Mouse (Mus musculus) kidney, postnatal 25 days (tissue): ENCODE results near the gene Zfp185.

Experiments
- DNase-seq, 2 experiments: peaks; one replicate each; pipeline ENCODE4 v3.0.0; 2021; ENCODE audit warnings: mixed read lengths in 2 of 2

Gene Zfp185

DNA sequence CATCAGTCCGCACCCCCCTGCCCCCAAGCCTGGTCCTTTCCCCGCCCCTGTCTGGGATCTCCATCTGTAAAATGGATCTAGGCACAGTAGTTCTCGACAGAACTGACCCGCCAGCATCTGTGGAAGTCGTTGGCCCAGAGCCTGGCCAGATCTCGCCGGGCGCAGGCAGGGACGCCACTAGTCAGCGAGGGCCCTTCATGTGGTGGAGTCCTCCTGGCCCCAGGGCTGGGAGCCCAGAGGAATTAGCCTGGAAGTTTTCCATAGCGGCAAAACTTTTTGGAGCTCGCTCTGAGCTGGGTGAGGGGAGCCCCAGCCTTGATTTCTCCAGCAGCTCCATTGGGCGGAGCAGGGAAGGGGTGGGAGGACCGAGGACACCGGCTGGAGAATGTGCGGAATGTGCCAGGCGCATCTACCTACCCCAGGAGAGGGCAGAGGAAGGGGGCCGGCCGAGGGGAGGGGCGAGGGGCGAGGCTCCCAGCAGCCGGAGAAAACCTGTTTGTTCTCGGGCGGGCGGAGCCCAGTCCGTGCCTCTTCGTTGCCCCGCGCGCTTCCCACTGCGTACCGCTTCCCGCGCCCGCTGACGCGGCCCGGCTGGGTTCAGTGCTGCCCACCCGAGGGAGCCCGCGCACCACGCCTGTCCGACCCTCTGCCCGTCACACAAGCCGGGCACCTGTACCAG, at the start of gene Zfp185:
Gene Zfp185 (plus strand): TSS at position 499 of the 679 bp plus-strand sequence.
- DNase-seq: peak; percentile 73 to 89

DNA sequence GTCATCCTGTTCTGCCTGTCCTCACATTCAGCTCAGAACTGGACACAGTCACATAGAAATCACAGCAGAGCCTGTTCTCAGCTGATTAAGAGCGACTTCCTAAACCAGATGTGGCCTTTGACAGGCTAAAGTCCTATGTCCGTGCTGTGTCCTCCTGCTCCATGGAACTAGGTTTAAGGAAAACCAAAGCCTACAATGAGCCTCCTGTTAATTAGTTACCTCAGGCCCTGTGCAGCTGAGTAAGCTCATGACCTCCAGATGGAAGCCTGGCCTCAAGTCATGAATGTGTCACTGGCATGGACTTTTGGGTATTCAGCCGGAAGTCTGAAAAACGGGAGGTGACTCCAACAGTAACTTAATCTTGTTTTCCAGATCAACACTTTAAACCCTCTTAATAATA, 33.7 kb upstream of the Zfp185 start:
- DNase-seq: peak; percentile 35 to 74

DNA sequence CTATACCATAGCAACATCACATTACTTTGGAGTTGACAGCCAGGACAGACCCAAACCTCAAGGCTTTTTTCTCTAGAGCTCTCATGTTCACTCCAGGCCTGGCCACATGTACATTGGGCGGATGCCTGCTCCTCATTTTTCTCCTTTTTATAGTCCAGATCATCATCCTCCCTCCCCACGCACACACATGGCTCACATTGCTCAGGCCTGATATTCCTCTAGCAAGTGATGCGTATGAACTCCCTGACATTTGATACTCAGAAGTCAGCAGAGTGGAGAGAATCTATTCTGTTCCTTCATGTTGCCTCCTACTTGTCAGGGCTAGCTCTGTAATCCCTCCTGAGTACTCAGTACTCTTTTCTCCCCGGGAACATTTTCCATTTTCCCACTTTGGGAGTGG, 30.7 kb upstream of the Zfp185 start:
- no peak for DNase-seq

DNA sequence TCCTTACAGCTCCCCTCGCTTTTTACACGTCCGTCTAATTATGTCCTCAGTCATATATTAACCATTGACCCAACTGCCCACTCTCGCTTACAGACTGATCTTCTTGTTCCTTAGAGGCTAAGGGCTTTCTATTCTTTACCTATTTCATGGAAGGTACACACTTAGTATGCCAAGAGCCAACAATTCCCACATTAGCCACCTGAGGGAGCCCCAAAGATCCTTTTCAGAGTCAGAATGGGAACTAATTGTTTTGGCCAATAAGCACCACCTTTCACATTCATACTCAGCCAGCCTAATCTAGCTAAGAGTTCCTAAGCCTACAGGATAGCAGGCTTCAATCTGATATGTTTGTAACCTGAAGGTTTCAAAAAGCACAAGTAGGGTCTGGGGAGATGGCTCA, 26.7 kb upstream of the Zfp185 start:
- peak in 1 of 2 experiments; percentile 56 for DNase-seq

DNA sequence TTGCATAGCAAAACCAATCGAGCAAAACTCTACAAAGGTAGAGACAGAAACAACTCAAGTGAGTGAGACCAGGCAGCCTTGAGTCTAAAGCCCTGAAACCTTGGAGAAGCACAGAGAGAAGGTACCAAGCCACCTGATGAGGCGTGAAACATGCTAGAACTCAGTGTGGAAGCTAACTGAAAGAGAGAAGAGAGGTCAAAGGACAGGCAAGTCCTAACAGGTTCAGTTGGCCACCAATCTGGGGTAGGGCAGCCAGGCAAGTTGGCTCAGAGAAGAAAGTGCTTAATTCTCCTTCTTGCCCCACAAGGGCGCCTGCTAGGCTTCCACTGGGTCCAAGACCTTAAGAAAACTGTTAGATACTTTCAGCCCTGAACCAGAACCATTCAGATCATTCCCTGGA, 25.6 kb upstream of the Zfp185 start:
- DNase-seq: no peak

DNA sequence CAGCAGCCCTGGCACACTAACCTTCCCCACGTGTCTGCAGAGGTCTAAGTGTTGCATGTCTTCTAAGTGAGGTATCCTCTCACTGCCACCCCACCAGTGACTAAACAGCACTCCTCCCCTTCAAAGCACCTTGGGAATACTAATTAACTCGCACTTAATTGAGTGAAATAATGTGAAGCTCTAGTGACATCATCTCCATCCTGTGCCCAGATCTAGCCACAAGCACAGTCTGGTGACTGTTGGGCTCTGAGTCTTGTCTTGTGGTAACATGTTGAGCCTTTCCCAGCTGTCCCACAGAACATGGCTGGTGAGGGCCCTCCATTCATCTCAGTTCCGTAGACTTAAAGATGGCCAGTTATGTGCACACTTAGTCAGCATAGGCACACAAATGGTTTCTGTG, 24.4 kb upstream of the Zfp185 start:
- DNase-seq: no peak

- DNase-seq: no peak
These were observed 4.3 kb upstream of the Zfp185 start for GRCm38 (mm10) chrX:72982831-72983230.

- DNase-seq: no peak
These were observed 1.5 kb upstream of the Zfp185 start for GRCm38 (mm10) chrX:72985607-72986006.

DNA sequence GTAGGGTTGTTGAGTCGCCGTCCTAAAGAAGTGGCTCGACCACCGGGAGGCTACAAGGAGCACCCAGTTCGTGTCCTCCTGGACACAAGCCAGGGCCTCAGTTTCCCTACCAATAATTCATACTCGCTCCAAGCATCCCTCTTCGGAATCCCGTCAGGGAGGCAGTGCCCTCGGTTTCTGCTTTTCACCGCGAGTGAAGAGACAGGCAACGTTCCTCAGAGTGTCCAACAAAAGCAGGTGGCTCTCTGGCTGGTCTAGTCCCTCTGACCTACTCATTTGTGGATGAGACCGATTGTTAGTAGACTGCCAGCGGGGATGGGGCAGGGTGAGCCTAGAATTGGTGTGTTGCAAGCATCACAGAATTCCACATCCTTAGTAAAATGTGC, 374 bp downstream of the Zfp185 start:
- no peak for DNase-seq

DNA sequence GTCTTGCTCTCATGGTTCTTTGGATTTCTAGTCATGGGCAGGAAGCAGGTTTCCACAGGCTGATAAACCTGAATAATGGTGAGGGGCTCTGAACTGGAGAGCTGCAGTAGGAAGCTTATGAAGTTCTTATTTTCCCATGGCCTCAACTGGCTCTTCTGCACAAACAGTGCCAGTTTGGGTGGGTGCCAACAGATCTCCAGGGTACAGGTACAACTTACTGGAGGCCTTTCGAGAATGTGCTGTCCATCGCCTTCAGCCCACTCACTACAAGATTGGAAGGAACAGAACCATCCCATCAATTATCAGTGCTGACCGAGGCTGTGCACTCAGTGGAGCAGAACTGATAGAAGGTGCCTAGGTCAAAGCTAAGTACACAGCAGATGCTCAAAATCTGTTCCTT, 1.3 kb downstream of the Zfp185 start:
- DNase-seq: peak; percentile 30 to 44

DNA sequence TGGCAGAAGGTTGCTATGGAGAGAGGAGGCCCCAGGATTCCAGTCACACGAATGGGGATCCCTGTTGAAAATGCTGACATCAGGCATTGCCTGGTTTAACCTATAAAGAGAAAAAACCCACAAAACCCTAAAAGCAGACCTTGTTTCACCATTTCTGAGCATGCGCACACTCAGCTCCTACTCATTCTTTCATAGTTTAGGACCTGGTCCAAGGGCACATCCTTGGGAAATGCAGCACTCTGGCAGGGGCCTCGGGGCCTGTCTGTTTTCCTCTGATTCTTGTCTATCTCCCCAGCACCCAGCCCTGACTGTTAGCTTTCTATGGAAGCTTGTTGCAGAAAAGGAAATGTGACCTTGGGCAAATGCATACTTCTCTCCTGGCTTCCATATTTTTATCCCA, 3.4 kb downstream of the Zfp185 start:
- no peak for DNase-seq

GRCm38 (mm10) chrX:72992291-72992919, 5.3 kb downstream of the Zfp185 start:
- no peak for DNase-seq

DNA sequence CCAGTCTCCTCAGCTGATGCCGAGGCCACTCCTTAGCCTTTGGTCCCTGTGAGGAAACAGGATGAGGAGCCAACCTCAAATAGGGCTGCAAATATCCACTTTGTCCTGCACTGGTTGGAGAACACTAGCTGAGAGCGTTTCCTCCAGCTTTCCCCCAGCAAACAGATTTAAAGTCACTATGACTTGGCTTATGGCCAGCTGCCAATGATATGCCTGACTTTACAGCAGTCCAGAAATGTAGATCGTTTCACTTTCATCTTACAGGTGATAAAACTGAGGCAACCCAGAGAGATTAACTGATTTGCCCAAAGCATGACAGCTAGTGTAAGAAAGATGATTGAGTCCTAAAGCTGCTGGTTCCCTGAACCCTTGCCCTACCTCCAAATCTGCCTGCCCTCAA, 8.4 kb downstream of the Zfp185 start:
- peak in 1 of 2 experiments; percentile 5 for DNase-seq

- DNase-seq: no peak
These were observed 16.0 kb downstream of the Zfp185 start for GRCm38 (mm10) chrX:73003110-73003509.

GRCm38 (mm10) chrX:73005678-73006077, 18.5 kb downstream of the Zfp185 start:
- DNase-seq: no peak

- DNase-seq: peak; percentile 91 to 95
These were observed 20.7 kb downstream of the Zfp185 start for GRCm38 (mm10) chrX:73007597-73008479.

DNA sequence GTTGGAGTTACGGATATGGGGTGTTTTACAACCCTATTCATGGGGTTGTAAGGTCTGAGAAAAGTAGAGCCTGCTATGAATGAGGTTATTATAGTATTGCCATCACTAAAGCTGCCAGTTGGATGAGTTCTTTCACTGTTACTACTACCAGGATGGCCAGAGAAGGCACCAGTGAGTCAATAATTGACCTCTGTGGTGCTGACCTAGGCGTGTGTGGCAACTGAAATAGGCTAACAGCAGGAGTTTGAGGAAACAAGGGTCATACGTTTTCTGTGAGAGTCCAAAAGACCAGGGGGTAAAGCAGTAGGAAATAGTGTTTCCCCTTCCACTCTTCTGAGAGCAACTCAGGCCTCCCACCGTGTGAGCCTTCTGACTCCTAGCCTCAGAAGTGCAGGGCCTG, 25.7 kb downstream of the Zfp185 start:
- DNase-seq: no peak

- DNase-seq: no peak
These were observed 49.9 kb downstream of the Zfp185 start, which contains the start of gene Pnma5 for GRCm38 (mm10) chrX:73037003-73037402. Pnma5 (minus strand) TSS chrX:73037103.

- DNase-seq: no peak
These were observed 51.7 kb downstream of the Zfp185 start for GRCm38 (mm10) chrX:73038831-73039230.

DNA sequence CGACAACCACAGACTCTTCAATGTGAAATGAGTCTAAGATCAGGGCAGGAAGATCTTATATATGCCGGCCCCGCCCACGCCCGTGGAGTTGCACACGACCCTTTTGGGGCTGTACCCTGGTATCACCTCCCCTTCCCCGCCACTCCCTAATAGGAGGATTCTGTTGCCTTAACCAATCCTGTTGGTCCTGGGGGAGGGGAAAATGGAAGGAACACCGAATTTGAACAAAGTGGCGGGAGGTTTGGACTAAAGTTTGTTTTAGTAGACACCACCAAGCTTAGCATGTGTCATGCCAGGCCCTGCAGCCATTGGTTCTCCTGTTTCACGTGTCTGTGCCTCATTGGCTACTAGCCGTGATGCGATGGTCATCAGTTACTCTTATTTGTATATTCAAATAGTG, 52.5 kb downstream of the Zfp185 start:
- no peak for DNase-seq

DNA sequence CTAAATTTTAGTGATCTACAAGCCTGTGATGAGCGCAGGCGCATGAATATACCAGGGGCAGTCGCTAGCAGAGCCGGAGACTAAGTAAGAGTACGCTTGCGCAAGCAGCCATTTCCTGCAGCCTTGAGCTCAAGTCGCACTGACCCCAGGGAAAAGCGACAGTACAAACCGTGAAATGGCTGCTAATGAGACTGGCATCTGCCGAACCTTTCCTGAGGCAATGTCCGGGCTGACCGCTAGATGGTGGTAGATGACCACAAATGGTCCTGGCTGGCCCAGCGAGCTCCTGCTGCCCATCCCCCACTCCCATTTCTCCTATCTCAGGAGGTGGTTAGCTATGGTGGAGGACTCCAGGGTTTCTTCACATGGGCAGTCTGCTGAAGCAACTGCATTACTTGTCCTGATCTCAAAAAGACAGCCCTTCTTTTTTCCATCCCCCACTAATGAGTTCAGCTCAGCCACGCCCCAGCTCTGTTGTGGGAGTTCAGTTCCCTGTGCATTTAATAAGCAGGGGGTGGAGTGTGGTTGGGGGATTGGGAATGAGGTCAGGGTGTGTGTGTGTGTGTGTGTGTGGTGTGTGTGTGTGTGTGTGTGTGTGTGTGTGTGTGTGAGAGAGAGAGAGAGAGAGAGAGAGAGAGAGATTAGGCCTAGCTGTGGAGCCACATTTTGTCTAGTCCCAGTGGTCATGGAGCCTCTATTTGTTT, 66.9 kb downstream of the Zfp185 start:
- peak; percentile 91 to 94 for DNase-seq

DNA sequence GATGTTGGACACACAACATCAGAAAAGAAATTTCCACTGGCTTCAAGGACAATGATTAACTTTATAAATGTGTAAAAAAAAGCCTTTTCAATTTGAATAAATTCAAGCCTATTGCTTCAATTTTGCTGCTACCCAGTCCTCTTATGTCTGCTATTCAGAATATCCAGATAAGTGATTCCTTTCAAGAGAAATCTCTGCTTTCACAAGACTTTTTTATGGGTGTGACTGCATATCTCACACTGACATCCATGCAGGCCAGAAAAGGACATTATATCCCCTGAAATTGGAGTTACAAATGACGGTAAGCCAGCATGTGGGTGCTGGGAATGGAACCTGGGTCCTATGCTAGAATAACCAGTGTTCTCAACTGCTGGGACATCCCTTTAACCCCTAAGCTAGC, 74.4 kb downstream of the Zfp185 start:
- DNase-seq: no peak

DNA sequence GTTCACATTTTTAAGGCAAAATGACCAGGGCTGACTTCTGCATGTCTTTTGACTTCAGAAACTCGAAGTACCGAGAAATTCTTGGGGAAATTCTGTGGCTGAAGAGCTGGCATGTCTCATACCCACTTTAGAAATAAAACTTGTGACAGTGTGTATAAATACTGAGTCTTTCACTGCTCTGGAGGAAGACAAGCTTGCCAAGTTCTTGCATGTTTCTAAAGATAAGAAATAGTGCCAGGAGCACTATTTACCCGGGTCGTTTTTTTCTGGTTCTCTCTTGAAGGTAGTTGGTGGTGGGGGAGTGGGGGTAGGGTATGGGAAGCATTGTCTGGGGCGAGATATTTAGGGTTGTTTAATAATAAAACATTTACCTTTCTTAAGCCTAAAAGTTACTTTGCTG, 75.2 kb downstream of the Zfp185 start:
- no peak for DNase-seq
